Mouse (Mus musculus): ENCODE measurements around the gene Olfr777. TPM values are rescaled to one million over a fixed set of nuclear protein-coding genes. Genes with fewer than 3 reads are reported as not detected.
"Not testable (repeated sequence)": the region's sequence is repeated elsewhere in the genome, so short reads cannot be mapped to it uniquely, and the experiment has no call there.

Gene Olfr777
- total RNA-seq (2021): not detected
- long read RNA-seq, experiment 1: 0 reads
- long read RNA-seq, experiment 2: 0 reads

DNA sequence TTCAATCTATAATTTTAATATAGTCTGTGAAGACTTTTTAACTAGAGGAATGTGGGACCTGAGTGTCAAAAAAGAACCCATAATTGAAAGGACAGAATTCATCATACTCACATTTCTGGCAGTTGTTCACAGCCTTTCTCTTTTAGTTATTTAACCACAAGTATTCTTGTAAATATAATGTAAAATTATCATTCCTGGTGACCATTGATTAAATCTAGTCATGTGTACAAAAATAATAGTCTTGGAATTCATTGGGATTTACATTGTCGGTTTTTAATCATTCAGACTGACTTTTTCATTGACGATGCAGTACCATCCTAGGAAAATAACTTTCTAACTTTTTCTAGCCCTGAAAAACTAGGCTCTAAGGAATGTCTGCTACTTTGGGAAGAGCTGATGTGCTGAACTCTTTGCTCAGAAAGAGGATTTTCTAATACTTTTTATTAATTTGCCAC, at the start of gene Olfr777:
Gene Olfr777 (minus strand): TSS at position 405 of the 455 bp plus-strand sequence.
- DNase-seq (ENCODE audit: low spot score in 2 of 2): no peak

DNA sequence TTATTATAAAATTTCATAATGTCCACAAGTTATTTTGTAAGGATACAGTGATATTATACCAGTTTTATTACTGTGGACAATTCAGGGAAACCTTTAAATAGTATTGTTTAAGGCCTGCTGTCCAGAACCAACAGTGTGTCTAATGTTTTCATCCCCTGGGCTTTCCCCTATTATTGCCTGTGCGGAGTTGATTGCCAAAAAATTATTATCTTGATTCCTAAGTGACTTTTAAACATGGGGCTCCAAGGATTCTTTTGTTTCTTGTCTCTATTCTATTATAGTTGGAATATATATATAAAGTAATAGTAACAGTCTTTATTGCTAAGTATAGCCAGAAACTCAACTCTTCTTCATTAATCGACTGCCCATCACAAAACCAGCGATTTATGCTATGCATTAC, 46.5 kb upstream of the Olfr777 start, which contains the start of gene Olfr780:
Gene Olfr780 (plus strand): TSS at position 301 of the 400 bp plus-strand sequence.
- no peak for DNase-seq (ENCODE audit: low spot score in 2 of 2)

DNA sequence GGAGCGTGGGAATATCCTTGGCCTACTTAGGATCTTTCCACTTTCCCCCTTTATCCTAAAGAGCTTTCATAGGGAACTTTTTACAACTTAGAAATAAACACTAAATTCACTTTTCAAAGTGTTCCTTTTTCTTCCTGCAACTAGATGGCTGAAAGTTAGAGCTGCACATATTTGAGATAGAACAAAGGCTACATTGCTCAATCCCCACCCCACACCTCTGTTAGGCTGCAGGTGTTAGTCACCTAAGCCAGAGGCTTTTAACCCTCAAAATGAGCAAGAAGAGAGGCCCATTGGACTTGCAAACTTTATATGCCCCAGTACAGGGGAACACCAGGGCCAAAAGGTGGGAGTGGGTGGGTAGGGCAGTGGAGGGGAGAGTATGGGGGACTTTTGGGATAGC, 42.2 kb upstream of the Olfr777 start:
- not testable (repeated sequence) for DNase-seq (ENCODE audit: low spot score in 2 of 2)

DNA sequence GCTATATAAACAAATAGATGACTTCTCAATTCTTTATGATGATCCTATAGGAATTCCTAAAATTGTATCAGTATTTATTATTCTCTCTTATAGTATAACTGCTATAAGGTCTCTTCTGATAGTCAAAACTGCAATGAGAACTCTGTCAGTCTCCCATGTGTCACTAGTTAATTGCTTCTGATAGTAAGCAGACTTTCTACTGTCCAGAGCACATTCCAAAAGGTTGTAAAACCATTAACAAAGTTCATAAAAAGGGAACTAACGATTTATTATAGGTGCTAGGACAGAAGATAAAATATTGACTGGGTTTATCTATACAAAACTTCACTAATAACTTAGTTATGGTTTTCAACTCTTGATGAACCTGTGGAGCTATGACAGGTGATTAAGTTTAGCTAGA, 41.7 kb upstream of the Olfr777 start:
- DNase-seq (ENCODE audit: low spot score in 2 of 2): not testable (repeated sequence)

DNA sequence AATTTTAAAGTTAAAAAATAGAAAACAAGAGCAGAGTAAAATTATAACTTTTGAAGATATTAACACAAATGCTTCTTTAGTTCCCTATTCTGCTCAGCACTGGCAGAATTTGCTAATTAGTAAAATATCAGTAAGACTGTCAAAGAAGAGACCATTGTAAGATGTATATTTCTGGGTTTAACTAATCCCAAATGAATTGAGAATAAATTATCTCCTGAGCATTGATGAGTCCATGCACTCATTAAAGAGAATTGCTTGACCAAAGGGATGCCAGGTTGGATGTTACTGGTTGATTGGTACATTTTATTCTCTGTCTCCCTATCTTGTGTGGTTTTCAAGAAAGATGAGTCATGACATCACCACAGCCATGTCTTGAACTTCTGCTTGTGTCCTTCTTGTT, 12.5 kb downstream of the Olfr777 start, which contains the start of gene Olfr776:
Gene Olfr776 (plus strand): TSS at position 301 of the 400 bp plus-strand sequence.
- DNase-seq (ENCODE audit: low spot score in 2 of 2): no peak

DNA sequence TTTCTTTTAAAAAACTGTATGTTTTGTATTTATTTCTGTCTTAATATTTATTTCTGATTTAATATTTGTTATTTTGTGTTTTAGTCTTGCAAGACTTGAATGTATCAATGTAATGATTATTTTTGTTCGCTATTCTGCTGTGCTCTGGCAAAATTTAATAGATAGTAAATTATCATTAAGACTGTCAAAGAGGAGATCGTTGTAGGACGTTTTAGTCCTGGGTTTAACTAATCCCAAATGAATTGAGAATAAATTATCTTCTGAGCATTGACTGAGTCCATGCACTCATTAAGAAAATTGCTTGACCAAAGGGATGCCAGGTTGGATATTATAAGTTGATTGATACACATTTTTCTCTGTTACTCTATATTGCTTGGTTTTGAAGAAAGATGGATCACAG, 23.2 kb downstream of the Olfr777 start, which contains the start of gene Olfr775:
Gene Olfr775 (plus strand): TSS at position 301 of the 400 bp plus-strand sequence.
- no peak for DNase-seq (ENCODE audit: low spot score in 2 of 2)

DNA sequence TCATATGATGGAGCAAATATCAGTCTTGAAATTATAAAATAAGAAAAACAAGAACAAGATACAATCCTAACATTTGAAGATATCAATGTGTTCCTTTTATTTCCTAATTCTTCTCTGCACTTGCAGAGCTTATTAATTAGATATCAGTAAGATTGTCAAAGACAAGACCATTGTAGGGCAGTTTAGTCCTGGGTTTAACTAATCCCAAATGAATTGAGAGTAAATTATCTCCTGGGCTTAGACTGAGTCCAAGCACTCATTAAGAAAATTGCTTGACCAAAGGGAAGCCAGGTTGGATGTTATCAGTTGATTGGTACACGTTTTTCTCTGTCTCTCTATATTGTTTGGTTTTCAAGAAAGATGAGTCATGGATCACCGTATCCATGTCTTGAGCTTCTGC, 35.4 kb downstream of the Olfr777 start, which contains the start of gene Olfr774:
Gene Olfr774 (plus strand): TSS at position 301 of the 400 bp plus-strand sequence.
- DNase-seq (ENCODE audit: low spot score in 2 of 2): no peak

DNA sequence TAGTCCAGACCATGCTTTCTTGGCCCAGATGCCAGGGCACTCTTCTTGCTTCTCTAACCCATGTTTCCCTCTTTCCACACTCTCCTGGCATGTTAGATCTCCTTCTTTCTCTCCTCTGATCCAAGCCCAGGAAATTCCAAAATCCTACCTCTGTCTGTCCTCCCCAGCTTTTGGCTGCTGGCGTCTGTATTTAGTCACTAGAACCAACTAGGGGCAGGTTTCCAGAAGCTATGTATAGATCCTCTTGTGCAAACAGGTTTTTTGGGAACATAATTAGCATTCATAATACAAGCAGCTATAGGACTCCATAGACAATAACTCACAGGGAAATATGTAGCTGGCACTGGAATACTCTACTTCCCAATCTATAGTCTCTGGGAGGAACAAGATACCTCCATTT, 40.5 kb downstream of the Olfr777 start:
- DNase-seq (ENCODE audit: low spot score in 2 of 2): no peak

Other genes with a start within 250 kb of the Olfr777 start
- not detected for gene Olfr764-ps1, start 231.6 kb downstream of the Olfr777 start, total RNA-seq (2021)
- gene Olfr765, start 221.5 kb downstream of the Olfr777 start, total RNA-seq (2021): not detected
- not detected for gene Olfr766-ps1, start 202.5 kb downstream of the Olfr777 start, total RNA-seq (2021)
- gene Olfr767, start 188.6 kb downstream of the Olfr777 start, total RNA-seq (2021): not detected
- not detected for gene Olfr768, start 172.1 kb downstream of the Olfr777 start, total RNA-seq (2021)
- not detected for gene Olfr769, start 153.6 kb downstream of the Olfr777 start, total RNA-seq (2021)
- not detected for gene Olfr770, start 132.5 kb downstream of the Olfr777 start, total RNA-seq (2021)
- gene Olfr771, start 106.7 kb downstream of the Olfr777 start, total RNA-seq (2021): not detected
- gene Olfr772, start 93.6 kb downstream of the Olfr777 start, total RNA-seq (2021): not detected
- gene Olfr773, start 84.1 kb downstream of the Olfr777 start, total RNA-seq (2021): not detected
- gene Olfr774, start 35.3 kb downstream of the Olfr777 start, total RNA-seq (2021): not detected
- gene Olfr775, start 23.1 kb downstream of the Olfr777 start, total RNA-seq (2021): not detected
- not detected for gene Olfr776, start 12.4 kb downstream of the Olfr777 start, total RNA-seq (2021)
- gene Olfr780, start 46.6 kb upstream of the Olfr777 start, total RNA-seq (2021): not detected
- gene Olfr781, start 57.4 kb upstream of the Olfr777 start, total RNA-seq (2021): not detected
- gene Olfr782, start 77.4 kb upstream of the Olfr777 start, total RNA-seq (2021): not detected
- gene Olfr784, start 112.6 kb upstream of the Olfr777 start, total RNA-seq (2021): under 1 TPM in 1 of 2 experiments, not detected in 1; 0.14 TPM
- gene Olfr785, start 133.9 kb upstream of the Olfr777 start, total RNA-seq (2021): not detected
- not detected for gene Olfr786, start 155.8 kb upstream of the Olfr777 start, total RNA-seq (2021)
- gene Olfr787, start 190.4 kb upstream of the Olfr777 start, total RNA-seq (2021): not detected
- gene Olfr788, start 199.5 kb upstream of the Olfr777 start, total RNA-seq (2021): not detected
- gene Olfr789, start 213.3 kb upstream of the Olfr777 start, total RNA-seq (2021): not detected
- gene Olfr790, start 227.0 kb upstream of the Olfr777 start, total RNA-seq (2021): not detected

Data from layer of hippocampus, postnatal 14 days (tissue).